Mouse (Mus musculus): ENCODE measurements around the gene Ggps1. TPM values are rescaled to one million over a fixed set of nuclear protein-coding genes. Genes with fewer than 3 reads are reported as not detected.

Ggps1 gene
- polyA plus RNA-seq, 1 experiment from 2014 or later = 55.3 TPM

DNA sequence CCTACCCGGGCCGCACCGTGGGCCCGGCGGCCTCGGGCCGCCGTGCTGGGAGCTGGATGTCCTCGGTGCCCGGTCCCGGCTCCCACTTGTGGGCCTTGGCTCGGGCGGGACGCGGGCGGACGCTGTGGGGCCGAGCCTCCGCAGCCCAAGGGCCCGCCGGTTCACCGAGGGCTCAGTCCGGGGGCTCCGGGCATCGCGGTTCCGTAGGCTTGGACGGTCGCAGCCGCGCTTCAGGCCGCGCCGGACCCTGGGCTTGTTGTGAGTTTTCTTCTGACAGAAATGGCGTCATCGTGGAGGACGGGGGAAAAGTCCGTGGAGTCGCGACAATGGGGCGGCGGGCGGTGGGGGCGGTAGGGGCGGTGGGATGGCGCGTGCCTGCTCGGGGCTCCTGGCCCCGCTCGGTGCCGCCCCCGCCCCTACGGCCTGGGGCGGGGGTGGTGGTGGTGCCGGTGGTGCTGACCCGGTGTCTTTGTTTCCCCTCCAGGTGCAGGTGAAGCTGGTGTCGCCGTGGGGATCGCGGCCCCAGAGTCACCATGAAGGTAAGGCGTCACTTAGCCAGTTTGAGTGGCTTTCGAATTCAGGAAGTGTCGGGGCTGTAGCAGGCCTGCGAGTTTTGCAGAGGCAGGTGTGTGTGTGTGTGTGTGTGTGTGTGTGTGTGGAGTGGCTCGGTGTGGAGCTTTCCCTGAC, 1.2 kb upstream of the Ggps1 start:
- peaks cover 16% of the 10 kb centered on the region for H3K36me3 ChIP-seq
- no peak for ATAC-seq (replicated peaks; ENCODE audit: low FRiP score)
- H3K27ac ChIP-seq = peak overlapping the region; percentile 99
- H3K4me2 ChIP-seq = peak overlapping the region; percentile 62
- peak overlapping the region; percentile 97 for H3K4me3 ChIP-seq (replicated peaks)
- no peaks in the 10 kb centered on the region for H3K9me3 ChIP-seq (replicated peaks)
- peaks cover 14% of the 10 kb centered on the region for H3K4me1 ChIP-seq
- H3K27me3 ChIP-seq = no peaks in the 10 kb centered on the region
- WGBS = under 1% methylated on average over 60 of the region's 65 CpGs
- H3K9ac ChIP-seq = peak overlapping the region; percentile 98

DNA sequence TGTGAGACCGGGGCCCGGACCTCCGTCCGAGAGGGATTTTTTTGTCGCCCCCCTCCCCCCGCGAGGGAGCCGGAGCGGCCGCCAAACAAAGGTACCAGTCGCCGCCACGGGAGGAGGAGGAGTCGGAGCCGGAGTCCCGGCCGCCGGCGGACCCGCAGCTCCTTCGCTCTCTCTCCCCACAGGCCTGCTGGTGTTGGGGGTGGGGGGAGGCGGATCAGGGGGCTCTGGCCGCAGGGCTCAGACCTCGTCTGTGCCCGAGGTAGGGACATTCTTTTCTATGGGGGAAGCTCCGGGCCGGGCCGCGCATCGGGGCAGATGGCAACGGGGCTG, 619 bp upstream of the Ggps1 start:
- Histone ChIP-seq H3K9ac (peak overlapping the region; percentile 98), H3K4me1 (peaks cover 14% of the 10 kb centered on the region), H3K4me3 (replicated peaks) (peak overlapping the region; percentile 97), H3K9me3 (replicated peaks) (no peaks in the 10 kb centered on the region), H3K27ac (peak overlapping the region; percentile 99), H3K4me2 (peak overlapping the region; percentile 62), H3K36me3 (peaks cover 18% of the 10 kb centered on the region), H3K27me3 (no peaks in the 10 kb centered on the region)
- under 1% methylated on average over 17 of the region's 31 CpGs for WGBS
- peak; percentile 58 for ATAC-seq (replicated peaks; ENCODE audit: low FRiP score)

DNA sequence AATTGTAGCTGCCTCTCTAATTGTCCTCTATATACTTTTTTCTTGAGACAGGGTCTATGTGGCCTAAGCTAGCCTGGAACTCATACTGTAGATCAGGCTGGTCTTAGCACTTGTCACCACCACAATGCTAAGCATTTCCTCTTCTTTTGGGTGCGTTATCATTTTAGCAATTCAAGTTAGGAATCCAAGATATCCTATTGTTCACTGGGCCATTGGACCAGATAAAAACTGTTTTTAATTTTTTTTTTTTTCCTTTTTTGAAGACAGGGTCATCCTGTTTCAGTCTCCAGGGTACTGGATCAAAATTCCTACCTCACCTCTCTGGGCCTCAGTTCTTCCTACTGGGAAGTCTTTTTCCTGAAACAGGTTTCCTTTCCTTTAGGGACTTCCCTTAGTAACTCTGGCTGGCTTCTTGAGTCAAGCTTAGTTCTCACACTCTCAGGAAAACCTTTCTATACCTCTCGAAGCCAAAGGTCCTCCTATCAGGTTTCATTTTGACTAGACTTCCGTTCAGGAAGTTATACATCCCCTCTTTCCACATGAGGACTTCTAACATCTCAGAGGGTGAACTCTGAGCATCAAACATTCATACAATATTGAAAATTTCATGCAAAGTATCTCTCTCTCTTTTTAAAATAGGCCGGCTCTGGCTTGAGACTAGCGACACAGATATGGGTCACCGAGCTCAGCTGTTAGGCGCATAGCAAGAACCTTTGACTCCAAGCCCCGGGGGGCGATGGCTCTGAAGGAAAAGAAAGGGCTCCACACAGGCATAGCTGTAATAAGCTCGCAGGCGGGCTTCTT, 877 bp downstream of the Ggps1 start:
- Histone ChIP-seq H3K4me1 (peaks cover 14% of the 10 kb centered on the region), H3K27ac (peak overlapping the region; percentile 97), H3K27me3 (no peaks in the 10 kb centered on the region), H3K4me3 (replicated peaks) (peak overlapping the region; percentile 97), H3K4me2 (peak overlapping the region; percentile 68), H3K36me3 (peaks cover 15% of the 10 kb centered on the region), H3K9ac (peak overlapping the region; percentile 82), H3K9me3 (replicated peaks) (no peaks in the 10 kb centered on the region)
- WGBS = 6% methylated on average over 11 of the region's 11 CpGs
- no peak for ATAC-seq (replicated peaks; ENCODE audit: low FRiP score)

DNA sequence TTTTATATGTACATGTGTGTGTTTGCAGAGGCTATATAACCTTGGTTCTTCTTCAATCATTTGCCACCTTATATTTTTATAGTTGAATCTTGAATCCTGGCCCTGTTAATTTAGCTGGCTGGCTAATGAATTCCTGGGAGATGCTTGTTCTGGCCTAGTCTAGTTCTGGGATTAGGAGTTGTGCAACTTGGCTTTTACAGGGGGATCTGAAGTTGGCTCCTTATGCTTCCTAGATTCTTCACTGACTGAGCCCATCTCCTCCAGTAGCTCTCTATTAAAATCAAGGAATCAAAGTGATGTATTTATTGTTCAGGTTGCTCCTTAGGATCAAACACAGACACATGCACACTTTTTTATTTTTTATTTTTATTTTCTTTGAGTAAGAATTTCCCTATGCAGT, 3.7 kb downstream of the Ggps1 start:
- peaks cover 10% of the 10 kb centered on the region for H3K4me1 ChIP-seq
- no peaks in the 10 kb centered on the region for H3K9me3 ChIP-seq (replicated peaks)
- H3K36me3 ChIP-seq = peaks cover 42% of the 10 kb centered on the region

DNA sequence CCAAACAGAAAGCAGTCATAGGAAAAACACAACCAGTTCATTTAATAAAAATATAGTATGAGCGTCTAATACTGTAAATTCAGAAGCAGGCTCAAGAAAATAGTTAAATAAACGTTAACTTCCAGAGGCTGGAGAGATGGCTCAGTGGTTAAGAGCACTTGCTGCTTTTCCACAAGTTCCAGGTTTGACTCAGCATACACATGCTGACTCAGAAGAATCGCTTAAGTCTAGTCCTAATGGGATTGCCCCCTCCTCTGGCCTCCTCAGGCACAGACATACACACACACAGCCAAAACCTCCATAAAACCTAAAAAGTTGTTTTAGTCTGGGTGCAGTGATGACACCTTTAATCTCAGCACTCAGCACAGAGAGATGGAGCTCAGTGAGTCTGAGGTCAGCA, 6.5 kb downstream of the Ggps1 start:
- Histone ChIP-seq H3K4me2 (no peak overlapping the region), H3K9ac (no peak overlapping the region), H3K9me3 (replicated peaks) (no peaks in the 10 kb centered on the region), H3K36me3 (peaks cover 69% of the 10 kb centered on the region), H3K4me1 (peaks cover 3% of the 10 kb centered on the region; the same call in 1 of the 2 replicates), H3K27me3 (no peaks in the 10 kb centered on the region), H3K4me3 (replicated peaks) (no peak overlapping the region), H3K27ac (no peak overlapping the region)
- ATAC-seq (replicated peaks; ENCODE audit: low FRiP score) = no peak
- 92% methylated on average over 3 of the region's 3 CpGs for WGBS

More for the DNA sequence above, 3.7 kb downstream of the Ggps1 start:
- H3K4me2 ChIP-seq = no peak overlapping the region
- no peak overlapping the region for H3K27ac ChIP-seq
- no peak for ATAC-seq (replicated peaks; ENCODE audit: low FRiP score)
- H3K4me3 ChIP-seq (replicated peaks) = no peak overlapping the region
- H3K9ac ChIP-seq = no peak overlapping the region
- H3K27me3 ChIP-seq = no peaks in the 10 kb centered on the region

DNA sequence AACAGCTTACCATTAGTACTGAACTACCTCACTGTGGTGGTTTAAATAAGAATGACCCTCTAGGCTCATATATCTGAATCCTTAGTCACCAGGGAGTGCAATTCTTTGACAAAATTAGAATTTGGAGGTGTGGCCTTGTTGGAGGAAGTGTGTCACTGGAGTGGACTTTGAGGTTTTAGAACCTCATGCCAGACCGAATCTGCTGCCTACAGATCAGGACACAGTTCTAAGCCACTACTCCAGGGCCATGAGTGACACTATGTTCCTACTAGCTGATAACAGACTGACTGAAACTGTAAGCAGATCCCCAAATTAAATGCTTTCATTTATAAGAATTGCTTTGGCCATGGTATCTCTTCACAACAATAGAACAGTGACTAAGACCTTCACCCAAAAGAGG, 13.4 kb downstream of the Ggps1 start:
- Histone ChIP-seq H3K27me3 (no peaks in the 10 kb centered on the region), H3K4me2 (no peak overlapping the region), H3K27ac (no peak overlapping the region), H3K9ac (no peak overlapping the region), H3K36me3 (peaks cover 81% of the 10 kb centered on the region), H3K4me3 (replicated peaks) (no peak overlapping the region), H3K4me1 (no peaks in the 10 kb centered on the region), H3K9me3 (replicated peaks) (no peaks in the 10 kb centered on the region)
- no peak for ATAC-seq (replicated peaks; ENCODE audit: low FRiP score)
- WGBS = 91% methylated on average over 1 of the region's 1 CpGs

DNA sequence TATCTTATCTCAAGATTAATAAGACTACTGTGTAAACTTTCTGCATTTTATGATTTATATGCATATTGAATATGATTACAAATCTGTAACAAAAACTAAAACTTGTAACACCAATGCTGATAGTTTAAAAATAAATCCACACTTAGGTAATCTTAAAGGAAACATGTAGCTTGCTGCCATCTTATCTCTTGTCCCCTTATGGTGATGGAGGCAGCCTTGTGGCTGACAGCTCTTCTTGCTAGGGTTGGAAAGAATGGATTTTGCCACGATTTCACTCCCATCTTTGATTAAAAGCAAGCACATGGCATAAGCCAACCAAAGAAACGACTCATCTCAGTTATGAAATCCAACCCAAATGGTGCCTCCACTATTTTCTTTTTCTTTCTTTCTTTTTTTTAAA, 18.8 kb downstream of the Ggps1 start:
- Histone ChIP-seq H3K27ac (no peak overlapping the region), H3K9me3 (replicated peaks) (no peaks in the 10 kb centered on the region), H3K36me3 (peaks cover 32% of the 10 kb centered on the region), H3K9ac (no peak overlapping the region), H3K4me2 (no peak overlapping the region), H3K4me3 (replicated peaks) (no peak overlapping the region), H3K4me1 (peaks cover 7% of the 10 kb centered on the region), H3K27me3 (no peaks in the 10 kb centered on the region)
- 75% methylated on average over 2 of the region's 2 CpGs for WGBS
- ATAC-seq (replicated peaks; ENCODE audit: low FRiP score) = no peak

DNA sequence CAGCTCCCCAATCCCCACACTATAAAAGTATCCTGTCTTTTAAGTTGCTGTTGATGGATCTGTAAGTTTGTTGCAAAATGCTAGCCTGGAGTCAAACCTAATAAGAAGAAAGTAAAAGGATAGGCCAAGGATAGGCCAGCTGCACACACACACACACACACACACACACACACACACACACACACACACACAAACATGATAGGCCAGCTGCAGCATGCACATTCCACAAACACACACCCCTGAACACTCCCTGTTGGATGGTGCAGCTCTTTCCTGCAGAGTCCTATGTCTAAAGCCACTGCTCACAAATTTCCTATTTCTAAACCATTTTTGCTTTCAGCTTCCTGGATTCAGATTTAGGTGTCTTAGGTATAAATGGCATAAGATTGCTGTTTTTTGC, 19.4 kb downstream of the Ggps1 start:
- no peak overlapping the region for H3K9ac ChIP-seq
- no peaks in the 10 kb centered on the region for H3K9me3 ChIP-seq (replicated peaks)
- no peak overlapping the region for H3K4me2 ChIP-seq
- no peak overlapping the region for H3K27ac ChIP-seq
- peaks cover 25% of the 10 kb centered on the region for H3K36me3 ChIP-seq
- no peaks in the 10 kb centered on the region for H3K27me3 ChIP-seq
- H3K4me3 ChIP-seq (replicated peaks) = no peak overlapping the region
- no peak for ATAC-seq (replicated peaks; ENCODE audit: low FRiP score)
- H3K4me1 ChIP-seq = peaks cover 8% of the 10 kb centered on the region

DNA sequence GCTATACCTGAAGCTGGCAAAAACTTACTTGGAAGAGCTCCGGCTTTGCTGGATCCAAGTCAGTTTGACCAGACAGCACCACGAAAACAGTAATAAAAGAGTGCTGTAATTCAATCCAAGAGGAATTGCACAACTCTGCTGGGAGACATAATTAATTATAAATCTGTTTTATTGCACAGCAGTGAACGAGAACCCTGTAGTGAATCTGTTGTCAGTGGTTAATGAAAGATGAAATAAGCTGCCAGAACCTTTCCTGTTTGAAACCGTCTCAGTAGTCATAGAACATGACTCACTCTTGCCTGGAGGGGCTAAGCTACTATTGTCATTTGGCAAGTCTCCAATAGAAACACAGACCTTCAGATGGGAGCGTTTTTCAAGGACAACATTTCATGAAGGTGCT, 23.1 kb downstream of the Ggps1 start:
- ATAC-seq (replicated peaks; ENCODE audit: low FRiP score) = 0 out of 2 replicates have a peak, but pooled peaks have one; percentile 27
- peaks cover 15% of the 10 kb centered on the region for H3K4me1 ChIP-seq
- no peaks in the 10 kb centered on the region for H3K9me3 ChIP-seq (replicated peaks)
- no peaks in the 10 kb centered on the region for H3K27me3 ChIP-seq
- H3K4me3 ChIP-seq (replicated peaks) = peak overlapping the region; percentile 78
- H3K27ac ChIP-seq = peak overlapping the region; percentile 98
- H3K4me2 ChIP-seq = peak overlapping the region; percentile 84
- H3K9ac ChIP-seq = peak overlapping the region; percentile 78
- H3K36me3 ChIP-seq = 0 out of 2 replicates have a peak, but pooled peaks cover 2% of the 10 kb centered on the region
- WGBS = 6% methylated on average over 5 of the region's 5 CpGs

DNA sequence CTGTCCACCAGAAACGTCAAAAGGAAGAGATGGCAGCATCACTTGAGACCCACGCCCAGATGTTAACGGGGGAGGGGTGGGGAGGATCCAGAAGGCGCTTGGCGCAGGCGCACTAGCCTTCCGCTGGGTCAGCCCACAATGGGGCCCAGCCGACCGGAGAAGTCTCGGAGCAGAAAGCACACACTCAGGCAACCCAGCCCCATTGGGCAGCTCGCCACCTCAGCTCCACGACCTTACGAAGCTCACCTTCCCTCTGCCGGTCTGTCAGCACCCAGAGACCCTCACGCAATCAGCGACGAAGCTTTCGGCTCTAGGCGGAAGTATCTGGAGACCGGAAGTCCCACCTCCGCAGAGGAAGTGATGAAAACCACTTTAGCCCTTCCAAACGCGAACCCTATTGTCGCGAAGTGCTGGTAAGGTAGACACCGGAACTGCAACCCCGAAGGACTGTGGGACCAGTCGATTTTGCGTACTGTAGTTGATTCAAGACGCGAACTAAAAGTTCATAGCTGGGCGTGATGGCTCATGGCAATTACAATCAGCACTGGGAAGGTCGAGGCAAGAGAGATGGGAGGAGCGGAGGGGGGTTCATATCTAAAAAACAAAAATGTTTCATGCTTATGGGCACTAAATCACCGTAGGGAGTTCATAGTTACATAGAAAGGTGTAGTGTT, 23.9 kb downstream of the Ggps1 start, which contains the start of gene Tbce:
Gene Tbce (minus strand): TSS at position 347 of the 674 bp plus-strand sequence.
- no peaks in the 10 kb centered on the region for H3K27me3 ChIP-seq
- H3K4me2 ChIP-seq = peak within 1 kb of the TSS; percentile 84
- H3K4me1 ChIP-seq = peaks cover 15% of the 10 kb centered on the region
- under 1% methylated on average over 35 of the region's 35 CpGs for WGBS
- ATAC-seq (replicated peaks; ENCODE audit: low FRiP score) = peak; percentile 97
- H3K36me3 ChIP-seq = no peaks in the 10 kb centered on the region
- peak within 1 kb of the TSS; percentile 78 for H3K4me3 ChIP-seq (replicated peaks)
- peak within 1 kb of the TSS; percentile 98 for H3K27ac ChIP-seq
- no peaks in the 10 kb centered on the region for H3K9me3 ChIP-seq (replicated peaks)
- H3K9ac ChIP-seq = peak within 1 kb of the TSS; percentile 78

DNA sequence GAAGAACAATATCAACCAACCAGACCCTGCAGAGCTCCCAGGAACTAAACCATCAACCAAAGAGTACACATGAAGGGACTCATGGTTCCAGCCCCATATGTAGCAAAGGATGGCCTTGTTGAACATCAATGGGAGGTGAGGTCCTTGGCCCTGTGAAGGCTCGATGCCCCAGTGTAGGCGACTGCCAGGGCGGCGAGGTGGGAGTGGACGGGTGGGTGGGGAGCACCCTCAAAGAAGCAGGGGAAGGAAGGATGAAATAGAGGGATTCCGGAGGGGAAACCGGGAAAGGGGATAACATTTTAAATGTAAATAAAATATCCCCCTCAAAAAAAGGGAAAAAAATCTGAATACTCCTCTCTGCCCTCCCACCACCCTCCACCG, 24.4 kb downstream of the Ggps1 start:
- no peaks in the 10 kb centered on the region for H3K9me3 ChIP-seq (replicated peaks)
- peak; percentile 44 for ATAC-seq (replicated peaks; ENCODE audit: low FRiP score)
- H3K27ac ChIP-seq = peak overlapping the region; percentile 98
- H3K4me3 ChIP-seq (replicated peaks) = peak overlapping the region; percentile 78
- H3K4me2 ChIP-seq = peak overlapping the region; percentile 84
- H3K36me3 ChIP-seq = no peaks in the 10 kb centered on the region
- H3K9ac ChIP-seq = peak overlapping the region; percentile 78
- H3K27me3 ChIP-seq = no peaks in the 10 kb centered on the region
- H3K4me1 ChIP-seq = peaks cover 15% of the 10 kb centered on the region
- under 1% methylated on average over 8 of the region's 8 CpGs for WGBS
